Mouse (Mus musculus): ENCODE data around the gene Icam5. TPM values are rescaled to one million over a fixed set of nuclear protein-coding genes. Genes with fewer than 3 reads are reported as not detected.

The Icam5 gene
- polyA plus RNA-seq, 1 experiment: 0.11 TPM

GRCm38 (mm10) chr9:21073044-21073840 lies 41.4 kb downstream of the Icam5 start, which contains the start of the genes Gm49373 and Fdx1l:
Gm49373 (minus strand) TSS chr9:21073096.
Fdx1l (minus strand) TSS chr9:21073614.
- H3K36me3 ChIP-seq (ENCODE audit: control insufficient read depth, insufficient read depth, low read length): peaks cover 27% of the 10 kb centered on the region
- peaks cover 2% of the 10 kb centered on the region; the same call in 1 of the 2 replicates for H3K4me1 ChIP-seq (ENCODE audit: control insufficient read depth, insufficient read depth, insufficient read length, low read length)
- H3K27ac ChIP-seq (ENCODE audit: insufficient read depth, low read depth, low read length): peak within 1 kb of the TSS; percentile 72
- TF ChIP-seq CTCF (IDR thresholded peaks at IDR 0.05; ENCODE audit: extremely low read depth, insufficient read length, insufficient replicate concordance, low read depth, low read length) (no peak), POLR2A (IDR thresholded peaks at IDR 0.05; ENCODE audit: low read depth, low read length) (peak; percentile 30; the same call in 1 of the 2 replicates)
- no peaks in the 10 kb centered on the region for H3K27me3 ChIP-seq (ENCODE audit: control insufficient read depth, insufficient read depth, low read length)
- peak within 1 kb of the TSS; percentile 79 for H3K4me3 ChIP-seq (ENCODE audit: low read depth, low read length)
- WGBS: 1% methylated on average over 58 of the region's 58 CpGs

GRCm38 (mm10) chr9:21074173-21074572 lies 42.3 kb downstream of the Icam5 start:
- Histone ChIP-seq H3K36me3 (ENCODE audit: control insufficient read depth, insufficient read depth, low read length) (peaks cover 36% of the 10 kb centered on the region), H3K4me3 (ENCODE audit: low read depth, low read length) (no peak overlapping the region), H3K4me1 (ENCODE audit: control insufficient read depth, insufficient read depth, insufficient read length, low read length) (peaks cover 2% of the 10 kb centered on the region; the same call in 1 of the 2 replicates), H3K27ac (ENCODE audit: insufficient read depth, low read depth, low read length) (no peak overlapping the region), H3K27me3 (ENCODE audit: control insufficient read depth, insufficient read depth, low read length) (no peaks in the 10 kb centered on the region)
- no peak for TF ChIP-seq POLR2A (IDR thresholded peaks at IDR 0.05; ENCODE audit: low read depth, low read length)
- no peak for TF ChIP-seq CTCF (IDR thresholded peaks at IDR 0.05; ENCODE audit: extremely low read depth, insufficient read length, insufficient replicate concordance, low read depth, low read length)
- WGBS: 56% methylated on average over 1 of the region's 1 CpGs

DNA sequence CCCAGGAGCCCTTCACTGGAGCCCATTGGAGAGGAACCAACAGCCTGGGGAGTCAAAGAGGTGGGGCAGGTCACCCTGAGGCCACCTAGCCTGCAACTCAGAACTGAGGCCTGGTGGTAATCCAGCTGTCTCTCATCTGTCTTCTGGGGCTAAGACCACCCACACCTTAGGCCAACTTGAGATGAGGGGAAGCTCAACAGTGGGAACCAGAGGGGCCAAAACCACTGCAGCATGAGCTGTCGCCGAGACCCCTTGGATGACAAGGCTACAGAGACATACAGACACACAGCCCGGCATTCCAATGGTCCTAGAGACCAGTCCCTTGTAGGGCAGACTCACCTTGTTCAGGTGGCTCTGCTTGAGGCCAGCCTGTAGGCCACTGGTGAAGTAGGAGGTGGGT lies 43.8 kb downstream of the Icam5 start:
- peaks cover 2% of the 10 kb centered on the region; the same call in 1 of the 2 replicates for H3K4me1 ChIP-seq (ENCODE audit: control insufficient read depth, insufficient read depth, insufficient read length, low read length)
- H3K27ac ChIP-seq (ENCODE audit: insufficient read depth, low read depth, low read length): no peak overlapping the region
- 97% methylated on average over 3 of the region's 3 CpGs for WGBS
- TF ChIP-seq CTCF (IDR thresholded peaks at IDR 0.05; ENCODE audit: extremely low read depth, insufficient read length, insufficient replicate concordance, low read depth, low read length) (no peak), POLR2A (IDR thresholded peaks at IDR 0.05; ENCODE audit: low read depth, low read length) (no peak)
- H3K36me3 ChIP-seq (ENCODE audit: control insufficient read depth, insufficient read depth, low read length): peaks cover 51% of the 10 kb centered on the region
- no peak overlapping the region for H3K4me3 ChIP-seq (ENCODE audit: low read depth, low read length)
- H3K27me3 ChIP-seq (ENCODE audit: control insufficient read depth, insufficient read depth, low read length): no peaks in the 10 kb centered on the region

GRCm38 (mm10) chr9:21081127-21081526 lies 49.3 kb downstream of the Icam5 start:
- WGBS: 85% methylated on average over 9 of the region's 9 CpGs
- H3K27ac ChIP-seq (ENCODE audit: insufficient read depth, low read depth, low read length): no peak overlapping the region
- peaks cover 1% of the 10 kb centered on the region for H3K4me1 ChIP-seq (ENCODE audit: control insufficient read depth, insufficient read depth, insufficient read length, low read length)
- H3K27me3 ChIP-seq (ENCODE audit: control insufficient read depth, insufficient read depth, low read length): no peaks in the 10 kb centered on the region
- TF ChIP-seq CTCF (IDR thresholded peaks at IDR 0.05; ENCODE audit: extremely low read depth, insufficient read length, insufficient replicate concordance, low read depth, low read length): no peak
- TF ChIP-seq POLR2A (IDR thresholded peaks at IDR 0.05; ENCODE audit: low read depth, low read length): no peak
- peaks cover 82% of the 10 kb centered on the region for H3K36me3 ChIP-seq (ENCODE audit: control insufficient read depth, insufficient read depth, low read length)
- no peak overlapping the region for H3K4me3 ChIP-seq (ENCODE audit: low read depth, low read length)

GRCm38 (mm10) chr9:21083324-21083723 lies 51.5 kb downstream of the Icam5 start:
- peaks cover 85% of the 10 kb centered on the region for H3K36me3 ChIP-seq (ENCODE audit: control insufficient read depth, insufficient read depth, low read length)
- WGBS: 77% methylated on average over 3 of the region's 3 CpGs
- H3K4me3 ChIP-seq (ENCODE audit: low read depth, low read length): no peak overlapping the region

More at GRCm38 (mm10) chr9:21083324-21083723, 51.5 kb downstream of the Icam5 start:
- no peak for TF ChIP-seq CTCF (IDR thresholded peaks at IDR 0.05; ENCODE audit: extremely low read depth, insufficient read length, insufficient replicate concordance, low read depth, low read length)
- TF ChIP-seq POLR2A (IDR thresholded peaks at IDR 0.05; ENCODE audit: low read depth, low read length): no peak
- H3K4me1 ChIP-seq (ENCODE audit: control insufficient read depth, insufficient read depth, insufficient read length, low read length): peaks cover 9% of the 10 kb centered on the region
- no peaks in the 10 kb centered on the region for H3K27me3 ChIP-seq (ENCODE audit: control insufficient read depth, insufficient read depth, low read length)
- H3K27ac ChIP-seq (ENCODE audit: insufficient read depth, low read depth, low read length): no peak overlapping the region

Other genes starting within 250 kb of the Icam5 start
- 2.1 and 2.4 TPM in 2 replicates for gene Col5a3, start 217.0 kb upstream of the Icam5 start, polyA plus RNA-seq (2012; rRNA removed)
- gene Rdh8, start 213.6 kb upstream of the Icam5 start, polyA plus RNA-seq (2012; rRNA removed): not detected in 2 replicates
- 22.3 and 37.9 TPM in 2 replicates for gene A230050P20Rik, start 163.4 kb upstream of the Icam5 start, polyA plus RNA-seq (2012; rRNA removed)
- 4.3 and 8.0 TPM in 2 replicates for gene Angptl6, start 152.3 kb upstream of the Icam5 start, polyA plus RNA-seq (2012; rRNA removed)
- gene Ppan, start 143.9 kb upstream of the Icam5 start, polyA plus RNA-seq (2012; rRNA removed): 33.4 and 42.2 TPM in 2 replicates
- 57.9 and 94.5 TPM in 2 replicates for gene Eif3g, start 133.4 kb upstream of the Icam5 start, polyA plus RNA-seq (2012; rRNA removed)
- 10.4 and 21.7 TPM in 2 replicates for gene Dnmt1, start 72.2 kb upstream of the Icam5 start, polyA plus RNA-seq (2012; rRNA removed)
- 2.5 and 2.9 TPM in 2 replicates for gene S1pr2, start 55.3 kb upstream of the Icam5 start, polyA plus RNA-seq (2012; rRNA removed)
- 81.8 and 143 TPM in 2 replicates for gene Mrpl4, start 29.3 kb upstream of the Icam5 start, polyA plus RNA-seq (2012; rRNA removed)
- 6.8 and 9.4 TPM in 2 replicates for gene Icam1, start 16.1 kb upstream of the Icam5 start, polyA plus RNA-seq (2012; rRNA removed)
- 0.32 and 0.37 TPM in 2 replicates for gene Icam4, start 2.7 kb upstream of the Icam5 start, polyA plus RNA-seq (2012; rRNA removed)
- gene Zglp1, start 35.0 kb downstream of the Icam5 start, polyA plus RNA-seq (2012; rRNA removed): 0.80 TPM in 1 of 2 replicates, not detected in the other
- 0.09 and 0.16 TPM in 2 replicates for gene Gm49373, start 41.0 kb downstream of the Icam5 start, polyA plus RNA-seq (2012; rRNA removed)
- 37.0 and 60.8 TPM in 2 replicates for gene Fdx1l, start 41.5 kb downstream of the Icam5 start, polyA plus RNA-seq (2012; rRNA removed)
- 6.2 and 21.8 TPM in 2 replicates for gene Gm38431, start 59.9 kb downstream of the Icam5 start, polyA plus RNA-seq (2012; rRNA removed)
- gene Raver1, start 59.9 kb downstream of the Icam5 start, polyA plus RNA-seq (2012; rRNA removed): 34.2 and 90.8 TPM in 2 replicates
- 16.3 and 31.2 TPM in 2 replicates for gene Tyk2, start 99.2 kb downstream of the Icam5 start, polyA plus RNA-seq (2012; rRNA removed)
- gene Cdc37, start 117.9 kb downstream of the Icam5 start, polyA plus RNA-seq (2012; rRNA removed): 14.4 and 24.9 TPM in 2 replicates
- gene Pde4a, start 133.6 kb downstream of the Icam5 start, polyA plus RNA-seq (2012; rRNA removed): 5.1 and 7.1 TPM in 2 replicates
- 56.6 and 103 TPM in 2 replicates for gene Keap1, start 207.3 kb downstream of the Icam5 start, polyA plus RNA-seq (2012; rRNA removed)
- 0.08 and 0.18 TPM in 2 replicates for gene S1pr5, start 216.4 kb downstream of the Icam5 start, polyA plus RNA-seq (2012; rRNA removed)
- gene Atg4d, start 233.2 kb downstream of the Icam5 start, polyA plus RNA-seq (2012; rRNA removed): 70.1 and 144 TPM in 2 replicates

Data from small intestine, adult 2 months (tissue).